Mouse (Mus musculus): Measurements from ENCODE around the gene Rp9. TPM values are rescaled to one million over a fixed set of nuclear protein-coding genes. Genes with fewer than 3 reads are reported as not detected.
A peak's percentile ranks its signal among the peaks of the same experiment; 100 is the strongest.
"Not testable (repeated sequence)": the region's sequence is repeated elsewhere in the genome, so short reads cannot be mapped to it uniquely, and the experiment has no call there.

Gene Rp9
- polyA plus RNA-seq, 1 experiment from 2014 or later: 56.0 TPM

GRCm38 (mm10) chr9:22422559-22422958 lies 47.0 kb downstream of the Rp9 start:
- H3K4me1 ChIP-seq (replicated peaks; ENCODE audit: control insufficient read depth, insufficient read depth, low read length): no peaks in the 10 kb centered on the region
- H3K4me2 ChIP-seq (replicated peaks; ENCODE audit: low read depth, low read length): no peak overlapping the region
- WGBS: 76% methylated on average over 1 of the region's 1 CpGs
- no peak overlapping the region for H3K27ac ChIP-seq (ENCODE audit: low read depth, low read length)
- no peaks in the 10 kb centered on the region for H3K27me3 ChIP-seq (ENCODE audit: control insufficient read depth, insufficient read depth, low read length)
- H3K9me3 ChIP-seq (ENCODE audit: control insufficient read depth, low read length): no peaks in the 10 kb centered on the region
- no peaks in the 10 kb centered on the region for H3K36me3 ChIP-seq (ENCODE audit: control insufficient read depth, insufficient read depth, low read length)
- no peak overlapping the region for H3K9ac ChIP-seq (ENCODE audit: low read depth, low read length)
- H3K4me3 ChIP-seq (ENCODE audit: low read depth, low read length): no peak overlapping the region
- ATAC-seq (ENCODE audit: low FRiP score) (no peak), DNase-seq (ENCODE audit: low spot score) (no peak)

- no peak overlapping the region for H3K27ac ChIP-seq (ENCODE audit: low read depth, low read length)
- H3K36me3 ChIP-seq (ENCODE audit: control insufficient read depth, insufficient read depth, low read length): no peaks in the 10 kb centered on the region
- no peak overlapping the region for H3K4me2 ChIP-seq (replicated peaks; ENCODE audit: low read depth, low read length)
- no peak overlapping the region for H3K4me3 ChIP-seq (ENCODE audit: low read depth, low read length)
- WGBS: 21% methylated on average over 7 of the region's 7 CpGs
- H3K27me3 ChIP-seq (ENCODE audit: control insufficient read depth, insufficient read depth, low read length): no peaks in the 10 kb centered on the region
- no peaks in the 10 kb centered on the region for H3K4me1 ChIP-seq (replicated peaks; ENCODE audit: control insufficient read depth, insufficient read depth, low read length)
- H3K9ac ChIP-seq (ENCODE audit: low read depth, low read length): no peak overlapping the region
- no peaks in the 10 kb centered on the region for H3K9me3 ChIP-seq (ENCODE audit: control insufficient read depth, low read length)
- DNase-seq (ENCODE audit: low spot score) (peak; percentile 10), ATAC-seq (ENCODE audit: low FRiP score) (no peak)
Observed at GRCm38 (mm10) chr9:22420491-22420890, 49.1 kb downstream of the Rp9 start.

- no peaks in the 10 kb centered on the region for H3K4me1 ChIP-seq (replicated peaks; ENCODE audit: control insufficient read depth, insufficient read depth, low read length)
- no peak overlapping the region for H3K4me3 ChIP-seq (ENCODE audit: low read depth, low read length)
- no peaks in the 10 kb centered on the region for H3K36me3 ChIP-seq (ENCODE audit: control insufficient read depth, insufficient read depth, low read length)
- no peak for ATAC-seq (ENCODE audit: low FRiP score)
- no peak overlapping the region for H3K9ac ChIP-seq (ENCODE audit: low read depth, low read length)
- no peak overlapping the region for H3K27ac ChIP-seq (ENCODE audit: low read depth, low read length)
- DNase-seq (ENCODE audit: low spot score): no peak
- H3K27me3 ChIP-seq (ENCODE audit: control insufficient read depth, insufficient read depth, low read length): no peaks in the 10 kb centered on the region
- no peak overlapping the region for H3K4me2 ChIP-seq (replicated peaks; ENCODE audit: low read depth, low read length)
- whole genome bisulfite sequencing: 77% methylated on average over 3 of the region's 3 CpGs
- H3K9me3 ChIP-seq (ENCODE audit: control insufficient read depth, low read length): no peaks in the 10 kb centered on the region
Observed at GRCm38 (mm10) chr9:22419877-22420276, 49.7 kb downstream of the Rp9 start.

GRCm38 (mm10) chr9:22417547-22417946 lies 52.0 kb downstream of the Rp9 start:
- Histone ChIP-seq H3K9ac (ENCODE audit: low read depth, low read length) (no peak overlapping the region), H3K9me3 (ENCODE audit: control insufficient read depth, low read length) (no peaks in the 10 kb centered on the region), H3K27ac (ENCODE audit: low read depth, low read length) (no peak overlapping the region), H3K36me3 (ENCODE audit: control insufficient read depth, insufficient read depth, low read length) (no peaks in the 10 kb centered on the region), H3K4me3 (ENCODE audit: low read depth, low read length) (no peak overlapping the region), H3K4me2 (replicated peaks; ENCODE audit: low read depth, low read length) (no peak overlapping the region), H3K27me3 (ENCODE audit: control insufficient read depth, insufficient read depth, low read length) (no peaks in the 10 kb centered on the region), H3K4me1 (replicated peaks; ENCODE audit: control insufficient read depth, insufficient read depth, low read length) (no peaks in the 10 kb centered on the region)
- ATAC-seq (ENCODE audit: low FRiP score) (no peak), DNase-seq (ENCODE audit: low spot score) (no peak)
- 47% methylated on average over 6 of the region's 6 CpGs for WGBS

GRCm38 (mm10) chr9:22416187-22416586 lies 53.4 kb downstream of the Rp9 start:
- Histone ChIP-seq H3K9ac (ENCODE audit: low read depth, low read length) (no peak overlapping the region), H3K4me3 (ENCODE audit: low read depth, low read length) (no peak overlapping the region), H3K4me2 (replicated peaks; ENCODE audit: low read depth, low read length) (no peak overlapping the region), H3K36me3 (ENCODE audit: control insufficient read depth, insufficient read depth, low read length) (no peaks in the 10 kb centered on the region), H3K27ac (ENCODE audit: low read depth, low read length) (no peak overlapping the region), H3K4me1 (replicated peaks; ENCODE audit: control insufficient read depth, insufficient read depth, low read length) (no peaks in the 10 kb centered on the region), H3K27me3 (ENCODE audit: control insufficient read depth, insufficient read depth, low read length) (no peaks in the 10 kb centered on the region), H3K9me3 (ENCODE audit: control insufficient read depth, low read length) (no peaks in the 10 kb centered on the region)
- 79% methylated on average over 3 of the region's 3 CpGs for WGBS
- DNase-seq (ENCODE audit: low spot score) (no peak), ATAC-seq (ENCODE audit: low FRiP score) (no peak)

- Histone ChIP-seq H3K4me1 (replicated peaks; ENCODE audit: control insufficient read depth, insufficient read depth, low read length) (no peaks in the 10 kb centered on the region), H3K9me3 (ENCODE audit: control insufficient read depth, low read length) (no peaks in the 10 kb centered on the region), H3K4me3 (ENCODE audit: low read depth, low read length) (peak within 1 kb of the TSS; percentile 54), H3K9ac (ENCODE audit: low read depth, low read length) (peak within 1 kb of the TSS; percentile 61), H3K27ac (ENCODE audit: low read depth, low read length) (no peak within 1 kb of the TSS), H3K36me3 (ENCODE audit: control insufficient read depth, insufficient read depth, low read length) (no peaks in the 10 kb centered on the region), H3K4me2 (replicated peaks; ENCODE audit: low read depth, low read length) (peak within 1 kb of the TSS; percentile 66), H3K27me3 (ENCODE audit: control insufficient read depth, insufficient read depth, low read length) (no peaks in the 10 kb centered on the region)
- ATAC-seq (ENCODE audit: low FRiP score) (peak; percentile 99), DNase-seq (ENCODE audit: low spot score) (peak; percentile 98)
- WGBS: under 1% methylated on average over 43 of the region's 43 CpGs
Observed at GRCm38 (mm10) chr9:22411002-22411857, 58.3 kb downstream of the Rp9 start, which contains the start of gene 9530077C05Rik. Gene 9530077C05Rik, plus strand, starts transcription at chr9:22411513.

GRCm38 (mm10) chr9:22409501-22409900 lies 60.0 kb downstream of the Rp9 start:
- ATAC-seq (ENCODE audit: low FRiP score) (no peak), DNase-seq (ENCODE audit: low spot score) (no peak)
- Histone ChIP-seq H3K27me3 (ENCODE audit: control insufficient read depth, insufficient read depth, low read length) (no peaks in the 10 kb centered on the region), H3K4me3 (ENCODE audit: low read depth, low read length) (no peak overlapping the region), H3K4me2 (replicated peaks; ENCODE audit: low read depth, low read length) (no peak overlapping the region), H3K9me3 (ENCODE audit: control insufficient read depth, low read length) (no peaks in the 10 kb centered on the region), H3K36me3 (ENCODE audit: control insufficient read depth, insufficient read depth, low read length) (no peaks in the 10 kb centered on the region), H3K27ac (ENCODE audit: low read depth, low read length) (no peak overlapping the region), H3K4me1 (replicated peaks; ENCODE audit: control insufficient read depth, insufficient read depth, low read length) (no peaks in the 10 kb centered on the region), H3K9ac (ENCODE audit: low read depth, low read length) (no peak overlapping the region)
- 75% methylated on average over 7 of the region's 7 CpGs for WGBS

GRCm38 (mm10) chr9:22408344-22408743 lies 61.2 kb downstream of the Rp9 start:
- 41% methylated on average over 4 of the region's 4 CpGs for WGBS
- not testable (repeated sequence) for ATAC-seq (ENCODE audit: low FRiP score)

GRCm38 (mm10) chr9:22407633-22408032 lies 61.9 kb downstream of the Rp9 start:
- ATAC-seq (ENCODE audit: low FRiP score); H3K4me3 ChIP-seq (ENCODE audit: low read depth, low read length); H3K4me1 ChIP-seq (replicated peaks; ENCODE audit: control insufficient read depth, insufficient read depth, low read length); H3K9ac ChIP-seq (ENCODE audit: low read depth, low read length); H3K36me3 ChIP-seq (ENCODE audit: control insufficient read depth, insufficient read depth, low read length); H3K4me2 ChIP-seq (replicated peaks; ENCODE audit: low read depth, low read length); H3K27ac ChIP-seq (ENCODE audit: low read depth, low read length); H3K9me3 ChIP-seq (ENCODE audit: control insufficient read depth, low read length); DNase-seq (ENCODE audit: low spot score); H3K27me3 ChIP-seq (ENCODE audit: control insufficient read depth, insufficient read depth, low read length): not testable (repeated sequence)
- WGBS: 88% methylated on average over 2 of the region's 4 CpGs

More at GRCm38 (mm10) chr9:22408344-22408743, 61.2 kb downstream of the Rp9 start:
- not testable (repeated sequence) for H3K4me3 ChIP-seq (ENCODE audit: low read depth, low read length); H3K4me1 ChIP-seq (replicated peaks; ENCODE audit: control insufficient read depth, insufficient read depth, low read length); H3K4me2 ChIP-seq (replicated peaks; ENCODE audit: low read depth, low read length); DNase-seq (ENCODE audit: low spot score); H3K9me3 ChIP-seq (ENCODE audit: control insufficient read depth, low read length); H3K27me3 ChIP-seq (ENCODE audit: control insufficient read depth, insufficient read depth, low read length); H3K27ac ChIP-seq (ENCODE audit: low read depth, low read length); H3K9ac ChIP-seq (ENCODE audit: low read depth, low read length); H3K36me3 ChIP-seq (ENCODE audit: control insufficient read depth, insufficient read depth, low read length)
